Mouse (Mus musculus) brown adipose tissue, adult 24 weeks (tissue): ENCODE measurements at regions not wholly inside any gene's neighbourhood (a gene's known extent, or its start where the extent isn't known, plus 50 kb on each side); places are given as distances from the start of the nearest gene placed in this dataset.
"Not testable (repeated sequence)": the region's sequence is repeated elsewhere in the genome, so short reads cannot be mapped to it uniquely, and the experiment has no call there.

Experiments used
- H3K27ac ChIP-seq: fragments of 200-500 bp; replicated peaks from 2 replicates; pipeline ENCODE4 v1.5.1; 2012; ENCODE audit warnings: low read depth, mild to moderate bottlenecking, low read length
- H3K4me1 ChIP-seq: fragments of 200-500 bp; 2 replicates; pipeline ENCODE4 v1.6.1; 2012; ENCODE audit warnings: low read length, mixed read lengths; ENCODE audit not compliant: control insufficient read depth, insufficient read depth, insufficient read length
- H3K4me3 ChIP-seq: fragments of 200-500 bp; 2 replicates; pipeline ENCODE4 v1.5.1; 2012; ENCODE audit warnings: low read depth, mild to moderate bottlenecking, low read length, moderate library complexity; ENCODE audit not compliant: insufficient read depth

DNA sequence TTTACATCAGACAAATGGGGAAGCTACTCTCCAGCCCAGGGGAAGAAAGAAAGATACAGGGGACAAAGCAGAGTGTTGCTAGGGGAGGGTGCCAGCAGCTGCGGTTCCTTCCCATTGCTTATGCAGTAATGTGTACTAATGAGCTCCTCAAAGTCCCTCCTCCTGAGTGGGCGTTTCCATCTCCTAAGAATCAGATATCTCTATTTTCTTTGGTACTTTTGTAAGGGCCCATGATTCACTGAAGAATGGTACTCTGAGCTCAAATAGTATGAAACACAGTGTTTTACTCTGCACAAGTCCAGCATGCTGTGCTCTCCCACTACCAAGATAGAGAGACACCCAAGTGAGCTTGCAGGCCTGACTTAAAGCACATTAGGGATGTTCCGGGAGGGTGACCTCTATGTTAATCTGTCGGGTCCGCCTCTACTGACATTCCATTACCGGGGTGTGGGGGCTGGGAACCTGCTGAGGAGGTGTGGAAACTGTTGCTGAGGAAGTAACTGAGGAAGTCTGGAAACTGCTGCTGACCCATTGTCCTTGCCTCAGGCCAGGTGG is 114.8 kb upstream of the Ttc29 start:
- H3K27ac ChIP-seq: no peak overlapping the region
- no peak overlapping the region for H3K4me3 ChIP-seq
- H3K4me1 ChIP-seq: no peaks in the 10 kb centered on the region

- no peak overlapping the region for H3K4me3 ChIP-seq
- no peaks in the 10 kb centered on the region for H3K4me1 ChIP-seq
- H3K27ac ChIP-seq: no peak overlapping the region
These were observed 114.0 kb upstream of the Ttc29 start for GRCm38 (mm10) chr8:78099091-78099490.

DNA sequence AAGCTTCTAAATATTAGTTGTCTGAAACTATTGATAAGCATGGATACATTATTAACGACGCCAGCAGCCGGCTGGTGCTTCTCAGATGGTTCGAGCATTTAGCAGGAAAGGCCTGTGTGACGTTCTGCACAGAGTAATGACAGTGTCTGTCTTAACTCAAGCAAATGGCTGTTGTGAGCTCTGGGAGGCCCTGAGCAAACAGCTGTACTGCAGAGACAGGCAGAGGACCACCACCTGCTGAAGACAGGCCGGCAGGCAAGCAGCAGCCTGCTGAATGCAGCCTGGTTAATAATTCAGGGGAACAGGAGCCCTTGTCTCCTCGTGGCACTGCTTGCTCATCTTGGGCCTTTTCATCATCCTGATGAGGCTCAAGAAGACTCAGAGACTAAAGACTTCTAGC is 105.8 kb upstream of the Ttc29 start:
- Histone ChIP-seq H3K4me3 (no peak overlapping the region), H3K27ac (no peak overlapping the region)

DNA sequence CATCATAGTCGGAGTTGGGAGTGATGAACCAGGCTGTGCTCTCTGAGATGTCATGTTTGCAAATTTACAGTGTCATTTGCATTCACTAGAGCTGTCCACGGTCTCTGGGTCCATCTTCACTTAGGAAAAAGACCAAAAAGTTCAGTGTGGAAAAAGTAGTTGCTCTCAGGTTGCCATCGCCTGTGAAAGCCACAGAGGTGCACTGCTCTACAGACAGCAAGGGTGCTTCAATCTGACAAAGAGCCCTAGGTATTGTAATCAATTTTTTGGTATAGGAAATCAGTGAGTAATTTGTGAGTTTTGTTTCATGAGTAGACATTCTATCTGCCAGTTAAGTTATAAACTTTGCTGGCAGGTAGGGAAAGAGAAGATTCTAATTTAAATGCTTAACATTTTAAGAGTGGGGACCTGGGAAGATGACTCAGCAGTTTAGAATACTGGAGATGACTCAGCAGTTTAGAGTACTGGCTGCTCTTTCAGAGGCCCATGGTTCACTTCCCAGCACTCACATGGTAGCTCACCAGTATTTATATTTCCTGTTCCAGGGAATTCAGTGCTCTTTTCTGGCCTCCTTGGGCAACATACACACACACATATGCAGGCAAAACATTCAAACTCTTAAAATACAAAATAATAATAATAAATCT is 103.0 kb upstream of the Ttc29 start:
- Histone ChIP-seq H3K4me1 (no peaks in the 10 kb centered on the region), H3K27ac (no peak overlapping the region), H3K4me3 (no peak overlapping the region)

More for the DNA sequence above, 105.8 kb upstream of the Ttc29 start:
- H3K4me1 ChIP-seq: no peaks in the 10 kb centered on the region

DNA sequence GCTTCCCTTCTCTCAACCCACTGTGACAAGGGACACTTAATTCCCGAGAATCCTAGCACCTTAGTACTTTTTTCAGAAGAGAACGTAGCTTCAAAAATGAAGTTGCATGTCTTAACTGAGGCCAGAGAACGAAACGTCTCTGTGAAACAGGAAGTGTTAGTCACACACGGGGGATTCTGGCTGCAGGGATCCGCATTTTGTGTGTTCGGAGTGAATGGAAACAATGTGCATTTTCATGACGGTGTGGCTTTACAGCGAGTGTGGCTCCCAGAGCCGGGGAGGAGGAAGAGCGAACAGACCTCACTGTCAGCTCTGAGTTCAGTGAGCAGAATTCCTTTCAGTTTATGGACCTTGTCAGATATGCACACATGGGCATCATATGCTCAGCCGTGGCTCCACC is 100.0 kb upstream of the Ttc29 start:
- H3K4me1 ChIP-seq: no peaks in the 10 kb centered on the region
- H3K27ac ChIP-seq: no peak overlapping the region
- no peak overlapping the region for H3K4me3 ChIP-seq

GRCm38 (mm10) chr8:78114512-78114911 is 98.6 kb upstream of the Ttc29 start:
- Histone ChIP-seq H3K4me1 (no peaks in the 10 kb centered on the region), H3K27ac (no peak overlapping the region), H3K4me3 (no peak overlapping the region)

- H3K27ac ChIP-seq: no peak overlapping the region
- H3K4me1 ChIP-seq: no peaks in the 10 kb centered on the region
- no peak overlapping the region for H3K4me3 ChIP-seq
These were observed 95.9 kb upstream of the Ttc29 start for GRCm38 (mm10) chr8:78117191-78117590.

GRCm38 (mm10) chr8:78118493-78118892 is 94.6 kb upstream of the Ttc29 start:
- Histone ChIP-seq H3K4me1 (no peaks in the 10 kb centered on the region), H3K4me3 (no peak overlapping the region), H3K27ac (no peak overlapping the region)

- Histone ChIP-seq H3K4me3 (no peak overlapping the region), H3K27ac (no peak overlapping the region), H3K4me1 (no peaks in the 10 kb centered on the region)
These were observed 93.4 kb upstream of the Ttc29 start for GRCm38 (mm10) chr8:78119682-78120081.

- Histone ChIP-seq H3K27ac (no peak overlapping the region), H3K4me1 (no peaks in the 10 kb centered on the region), H3K4me3 (no peak overlapping the region)
These were observed 88.8 kb upstream of the Ttc29 start for GRCm38 (mm10) chr8:78124248-78124647.

DNA sequence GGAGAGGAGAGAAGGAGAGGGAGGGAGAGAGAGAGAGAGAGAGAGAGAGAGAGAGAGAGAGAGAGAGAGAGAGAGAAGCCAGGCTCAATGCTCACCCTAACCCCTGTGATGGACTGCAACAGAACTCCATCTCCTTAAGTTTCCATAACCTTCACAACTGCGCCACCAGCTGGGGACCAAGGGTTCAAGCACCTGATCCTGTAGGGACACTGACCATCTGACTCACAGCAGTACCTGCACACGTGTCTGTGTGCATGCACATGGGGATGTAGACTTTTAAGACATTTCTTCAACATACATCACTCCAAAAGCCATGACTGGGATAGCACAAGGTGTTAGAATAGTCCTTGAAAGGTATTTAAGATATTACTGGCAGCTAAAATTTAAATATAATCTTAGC is 85.2 kb upstream of the Ttc29 start:
- no peaks in the 10 kb centered on the region for H3K4me1 ChIP-seq
- no peak overlapping the region for H3K4me3 ChIP-seq
- H3K27ac ChIP-seq: no peak overlapping the region

GRCm38 (mm10) chr8:78129061-78129460 is 84.0 kb upstream of the Ttc29 start:
- Histone ChIP-seq H3K27ac (no peak overlapping the region), H3K4me3 (no peak overlapping the region), H3K4me1 (no peaks in the 10 kb centered on the region)

GRCm38 (mm10) chr8:78139514-78139913 is 73.6 kb upstream of the Ttc29 start:
- H3K4me1 ChIP-seq, H3K4me3 ChIP-seq, H3K27ac ChIP-seq: not testable (repeated sequence)

- Histone ChIP-seq H3K4me1 (no peaks in the 10 kb centered on the region), H3K4me3 (no peak overlapping the region), H3K27ac (no peak overlapping the region)
These were observed 65.9 kb upstream of the Ttc29 start for GRCm38 (mm10) chr8:78147170-78147569.

- Histone ChIP-seq H3K4me3 (no peak overlapping the region), H3K27ac (no peak overlapping the region), H3K4me1 (no peaks in the 10 kb centered on the region)
These were observed 65.1 kb upstream of the Ttc29 start for GRCm38 (mm10) chr8:78148006-78148405.

DNA sequence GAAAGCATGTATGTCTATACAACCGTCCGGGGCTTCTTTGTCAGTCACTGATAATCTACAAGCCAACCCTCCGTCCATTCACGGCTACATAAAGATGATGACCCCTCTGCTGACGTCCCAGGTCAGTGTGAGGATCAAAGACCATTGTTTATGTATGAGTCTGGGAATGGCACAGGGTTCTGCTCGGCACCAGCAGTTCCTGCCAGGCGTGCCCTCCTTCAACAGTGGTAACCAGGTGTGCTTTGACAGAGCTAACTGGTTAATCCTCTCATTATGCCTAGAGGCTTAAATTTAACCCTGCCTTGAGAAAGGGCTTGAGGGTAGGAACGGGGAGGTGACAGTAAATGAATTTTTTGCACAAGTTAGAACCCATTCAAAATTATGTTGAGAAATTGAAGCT is 58.2 kb upstream of the Ttc29 start:
- no peak overlapping the region for H3K27ac ChIP-seq
- no peak overlapping the region for H3K4me3 ChIP-seq
- no peaks in the 10 kb centered on the region for H3K4me1 ChIP-seq
